Mouse (Mus musculus): ENCODE measurements around the gene Preb.

Preb gene

DNA sequence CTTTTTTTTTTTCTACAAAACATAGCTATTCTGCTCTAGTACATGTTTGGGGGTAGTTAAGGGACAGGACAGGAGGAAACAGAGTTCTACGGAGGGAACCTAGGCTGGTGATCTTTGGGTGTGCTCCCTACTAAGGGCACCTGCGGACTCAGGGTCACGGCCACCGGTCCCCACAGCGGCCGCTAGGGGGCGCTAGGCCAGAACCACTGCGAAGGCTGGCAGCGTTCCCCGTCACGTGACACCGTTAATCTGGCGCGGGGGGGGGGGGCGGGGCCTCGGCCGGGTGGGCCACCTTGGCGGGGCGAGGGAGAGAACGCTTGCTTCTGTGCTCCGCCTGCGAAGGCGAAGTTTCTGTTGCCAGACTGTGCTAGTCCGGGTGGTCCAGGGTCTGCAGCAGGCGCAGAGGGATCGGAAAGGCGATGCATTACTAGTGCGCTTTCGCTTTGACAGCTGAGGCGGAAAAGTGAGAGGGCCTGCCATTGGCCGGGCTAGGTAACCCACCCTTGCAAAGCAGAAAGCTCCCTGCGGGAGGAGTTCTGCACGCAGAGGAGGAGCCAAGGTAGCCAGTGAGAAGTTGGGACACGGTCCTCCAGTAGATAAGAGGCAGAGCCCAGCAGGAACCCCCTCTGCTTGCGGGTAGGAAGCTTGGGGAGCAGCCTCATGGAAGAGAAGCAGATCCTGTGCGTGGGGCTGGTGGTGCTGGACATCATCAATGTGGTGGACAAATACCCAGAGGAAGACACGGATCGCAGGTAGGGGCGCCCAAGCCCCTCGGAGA, 38.7 kb downstream of the Preb start, which contains the start of gene Khk:
Gene Khk, plus strand, starts transcription at position 176 of the 778 bp plus-strand sequence.
- DNase-seq (ENCODE audit: low spot score in 2 of 2): peak; percentile 83 to 89

DNA sequence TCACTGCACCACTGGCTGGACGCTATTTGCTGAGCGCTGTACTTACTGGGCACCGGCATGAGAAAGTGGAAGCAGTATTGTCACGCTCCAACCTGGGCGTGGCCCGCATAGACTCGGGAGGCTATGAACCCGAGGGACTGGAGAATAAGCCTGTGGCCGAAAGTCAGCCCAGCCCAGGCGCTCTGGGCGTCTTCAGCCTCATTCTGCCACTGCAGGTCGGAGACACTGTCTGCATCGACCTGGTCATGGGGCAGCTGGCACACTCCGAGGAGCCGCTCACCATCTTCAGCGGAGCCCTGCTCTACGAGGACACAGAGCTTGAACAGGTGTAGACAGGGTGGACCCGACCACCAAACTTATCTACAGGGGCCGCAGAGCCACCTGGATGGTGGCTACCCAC, 39.5 kb downstream of the Preb start:
- DNase-seq (ENCODE audit: low spot score in 2 of 2): no peak

- DNase-seq (ENCODE audit: low spot score in 2 of 2): no peak
Observed at GRCm38 (mm10) chr5:30919831-30920614, 40.1 kb downstream of the Preb start.

DNA sequence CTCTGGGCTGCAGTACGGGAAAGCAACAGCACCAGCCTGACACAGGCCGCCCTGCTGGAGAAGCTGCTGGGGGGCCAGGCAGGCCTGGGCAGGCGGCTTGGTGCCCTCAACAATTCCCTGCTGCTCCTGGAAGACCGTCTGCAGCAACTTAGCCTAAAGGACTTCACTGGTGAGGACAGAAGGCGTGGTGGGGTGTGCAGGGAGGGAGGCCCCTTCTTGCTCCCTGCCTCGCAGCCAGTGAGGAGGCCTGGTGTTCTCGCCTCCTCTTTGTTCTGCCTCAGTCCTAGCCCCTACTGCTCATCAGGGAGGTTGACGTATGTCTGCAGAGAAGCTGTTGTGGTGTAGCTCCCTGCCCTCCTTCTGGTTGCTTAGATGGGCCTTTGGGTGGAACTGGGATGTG, 41.5 kb downstream of the Preb start:
- DNase-seq (ENCODE audit: low spot score in 2 of 2): no peak

DNA sequence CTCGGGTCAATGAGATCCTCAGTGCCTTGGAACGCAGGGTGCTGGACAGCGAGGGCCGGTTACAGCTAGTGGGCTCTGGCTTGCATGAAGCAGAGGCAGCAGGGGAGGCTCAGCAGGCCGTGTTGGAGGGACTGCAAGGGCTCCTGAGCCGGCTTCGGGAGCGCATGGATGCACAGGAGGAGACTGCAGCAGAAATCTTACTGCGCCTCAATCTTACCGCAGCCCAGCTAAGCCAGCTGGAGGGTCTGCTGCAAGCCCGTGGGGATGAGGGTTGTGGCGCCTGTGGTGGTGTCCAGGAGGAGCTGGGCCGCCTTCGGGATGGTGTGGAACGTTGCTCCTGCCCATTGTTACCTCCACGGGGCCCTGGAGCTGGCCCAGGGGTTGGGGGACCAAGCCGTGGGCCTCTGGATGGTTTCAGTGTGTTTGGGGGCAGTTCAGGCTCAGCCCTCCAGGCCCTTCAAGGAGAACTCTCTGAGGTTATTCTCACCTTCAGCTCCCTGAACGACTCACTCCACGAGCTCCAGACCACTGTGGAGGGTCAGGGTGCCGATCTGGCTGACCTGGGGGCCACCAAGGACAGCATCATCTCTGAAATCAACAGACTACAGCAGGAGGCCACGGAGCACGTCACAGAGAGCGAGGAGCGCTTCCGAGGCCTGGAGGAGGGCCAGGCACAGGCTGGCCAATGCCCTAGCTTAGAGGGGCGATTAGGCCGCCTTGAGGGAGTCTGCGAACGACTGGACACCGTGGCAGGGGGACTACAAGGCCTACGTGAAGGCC, 42.1 kb downstream of the Preb start:
- DNase-seq (ENCODE audit: low spot score in 2 of 2): no peak

GRCm38 (mm10) chr5:30917348-30917747, 42.8 kb downstream of the Preb start:
- DNase-seq (ENCODE audit: low spot score in 2 of 2): no peak

GRCm38 (mm10) chr5:30916841-30917240, 43.3 kb downstream of the Preb start:
- no peak for DNase-seq (ENCODE audit: low spot score in 2 of 2)

GRCm38 (mm10) chr5:30915974-30916433, 44.2 kb downstream of the Preb start:
- DNase-seq (ENCODE audit: low spot score in 2 of 2): peak; percentile 70 to 83

- no peak for DNase-seq (ENCODE audit: low spot score in 2 of 2)
Observed at GRCm38 (mm10) chr5:30915456-30915855, 44.7 kb downstream of the Preb start.

GRCm38 (mm10) chr5:30914849-30915248, 45.3 kb downstream of the Preb start:
- no peak for DNase-seq (ENCODE audit: low spot score in 2 of 2)

DNA sequence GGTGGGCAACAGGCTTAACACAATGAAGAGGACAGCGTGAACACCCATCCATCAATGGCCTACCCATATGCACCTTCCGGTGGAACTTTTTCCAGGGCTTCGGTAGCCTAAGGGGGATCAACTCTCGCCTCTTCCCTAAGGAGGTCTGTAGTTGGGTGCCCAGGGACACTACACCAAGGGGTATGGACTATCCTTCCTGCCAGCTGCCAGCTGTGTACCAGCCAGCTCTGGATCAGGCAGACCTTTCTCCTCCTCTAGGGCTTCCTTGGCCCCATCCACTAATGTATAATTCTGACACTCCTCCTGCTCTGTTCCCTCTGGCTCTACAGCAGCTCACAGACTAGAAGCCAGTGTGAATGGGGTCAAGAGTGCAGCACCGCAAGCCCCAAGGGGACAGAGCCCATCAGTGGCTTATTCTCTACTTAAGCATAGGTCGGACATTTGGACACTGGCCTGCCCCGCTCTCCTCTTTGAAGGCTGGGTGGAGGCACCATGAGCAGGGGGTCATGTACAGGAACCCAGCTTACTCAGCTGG, 46.0 kb downstream of the Preb start:
- DNase-seq (ENCODE audit: low spot score in 2 of 2): no peak

DNA sequence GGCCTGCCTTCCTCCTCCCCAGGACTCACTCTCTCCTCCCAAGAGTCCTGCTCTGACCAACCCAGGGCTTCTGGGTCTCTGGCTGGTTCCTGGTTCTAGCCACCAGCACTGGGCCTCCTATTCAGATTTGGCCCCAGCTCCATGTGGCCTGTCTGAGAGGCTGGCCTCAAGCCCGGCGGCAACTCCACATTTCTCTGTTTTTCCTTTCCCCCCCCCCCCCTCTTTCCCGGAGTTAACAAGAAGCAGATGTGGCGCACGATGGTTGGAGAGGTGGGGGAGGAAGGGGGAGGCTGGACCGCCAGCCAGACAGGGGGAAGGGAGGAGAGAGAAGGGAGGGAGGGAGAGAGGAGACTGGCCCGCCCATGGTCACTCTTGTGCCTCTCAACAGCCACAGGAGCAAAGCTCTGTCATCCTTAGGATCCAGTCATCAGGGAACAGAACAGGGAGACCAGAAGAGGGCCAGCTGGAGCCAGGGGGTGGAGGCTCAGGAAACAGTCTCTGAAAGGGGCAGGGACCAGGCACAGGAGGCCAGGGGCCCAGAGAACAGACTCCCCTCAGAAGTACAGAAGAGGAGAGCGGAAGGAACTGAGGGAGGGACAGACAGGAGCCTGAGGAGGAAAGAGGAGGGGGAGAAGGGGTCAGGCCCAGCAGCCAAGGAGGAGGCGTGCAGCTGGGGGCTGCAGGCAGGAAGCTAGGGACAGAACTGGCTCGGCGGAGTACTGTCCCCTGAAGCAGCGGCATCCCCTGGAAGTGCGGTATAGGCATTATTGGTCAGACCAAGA, 46.9 kb downstream of the Preb start, which contains the start of gene Emilin1:
Gene Emilin1, plus strand, starts transcription at position 343 of the 782 bp plus-strand sequence.
- no peak for DNase-seq (ENCODE audit: low spot score in 2 of 2)

- DNase-seq (ENCODE audit: low spot score in 2 of 2): no peak
Observed at GRCm38 (mm10) chr5:30912156-30912555, 48.0 kb downstream of the Preb start.

DNA sequence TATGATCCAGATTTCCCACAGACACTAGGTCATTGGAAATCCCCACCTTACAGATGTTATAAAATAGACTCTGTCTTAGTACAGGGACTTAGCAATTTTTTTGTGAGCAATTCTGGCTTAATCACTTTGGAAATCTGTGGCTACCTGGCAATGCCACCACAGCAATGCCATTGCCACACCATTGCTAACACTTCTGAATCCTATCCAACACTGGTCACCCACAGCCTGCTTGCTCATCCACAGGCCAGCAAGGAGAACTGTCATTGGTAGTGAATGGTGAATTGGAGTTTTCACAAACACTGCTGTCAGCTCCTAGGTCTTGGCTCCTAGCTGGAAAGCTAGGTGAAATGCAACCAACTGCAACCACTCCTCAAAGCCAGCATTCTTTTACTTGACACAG, 49.7 kb downstream of the Preb start:
- no peak for DNase-seq (ENCODE audit: low spot score in 2 of 2)

GRCm38 (mm10) chr5:30909863-30910262, 50.3 kb downstream of the Preb start:
- DNase-seq (ENCODE audit: low spot score in 2 of 2): no peak

DNA sequence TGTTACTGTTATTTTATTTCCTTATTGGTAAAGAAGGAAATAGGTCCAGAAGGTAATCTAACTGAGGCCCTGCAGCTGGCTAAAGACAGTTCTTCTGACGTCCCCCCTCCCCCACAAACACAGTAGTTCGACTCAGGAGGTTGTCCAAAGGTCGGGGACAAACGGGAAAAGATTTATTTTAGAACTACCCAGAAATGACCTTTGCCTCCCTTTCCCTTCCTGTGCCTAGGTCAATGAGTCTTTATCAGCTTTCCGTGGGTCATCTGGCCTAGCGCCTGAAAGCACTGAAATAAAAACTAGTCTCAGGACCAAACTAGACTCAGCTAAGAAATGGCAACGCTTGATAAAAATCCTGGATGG, 50.9 kb downstream of the Preb start:
- no peak for DNase-seq (ENCODE audit: low spot score in 2 of 2)

DNA sequence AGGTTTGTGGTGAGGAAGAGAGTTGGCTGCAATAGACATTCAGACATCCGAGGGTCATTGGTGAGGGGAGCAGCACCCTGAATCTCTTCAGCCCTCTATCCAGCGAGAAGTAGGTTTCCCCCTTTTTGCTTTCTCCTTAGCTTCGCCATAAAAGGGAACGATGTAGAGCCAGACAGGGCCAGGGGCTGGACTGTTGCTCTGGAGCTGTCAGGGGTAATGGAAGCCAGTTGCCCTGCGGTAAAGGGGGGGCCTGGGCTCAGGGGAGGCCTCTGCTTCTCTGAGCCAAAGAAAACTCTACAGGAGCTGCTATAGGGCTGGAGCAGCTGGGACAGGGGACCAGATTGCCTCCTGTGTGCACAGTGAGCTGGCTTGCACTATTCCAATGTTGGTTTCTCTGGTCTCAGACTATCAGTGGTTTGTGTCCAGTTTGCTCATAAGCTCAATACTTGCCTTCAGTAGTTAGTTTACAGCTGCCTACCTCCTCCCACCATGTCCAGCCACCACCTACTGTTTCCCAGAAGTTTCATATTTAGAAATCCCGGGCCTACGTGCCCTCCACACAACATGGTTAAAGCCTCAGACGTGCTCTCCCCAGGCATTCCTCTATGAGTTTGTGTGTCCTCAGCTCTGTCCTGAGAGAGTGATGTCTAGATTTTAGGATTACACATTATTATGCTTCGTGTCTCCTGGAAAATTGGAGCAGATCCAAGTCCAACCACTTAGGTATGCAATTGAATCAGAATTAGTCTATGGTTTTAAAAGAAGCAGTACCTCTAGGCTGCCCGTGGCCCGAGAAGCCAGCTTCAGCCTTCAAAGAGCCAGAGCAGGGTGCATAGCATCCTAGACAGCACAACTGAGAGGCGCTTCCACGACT, 51.5 kb downstream of the Preb start:
- DNase-seq (ENCODE audit: low spot score in 2 of 2): no peak

DNA sequence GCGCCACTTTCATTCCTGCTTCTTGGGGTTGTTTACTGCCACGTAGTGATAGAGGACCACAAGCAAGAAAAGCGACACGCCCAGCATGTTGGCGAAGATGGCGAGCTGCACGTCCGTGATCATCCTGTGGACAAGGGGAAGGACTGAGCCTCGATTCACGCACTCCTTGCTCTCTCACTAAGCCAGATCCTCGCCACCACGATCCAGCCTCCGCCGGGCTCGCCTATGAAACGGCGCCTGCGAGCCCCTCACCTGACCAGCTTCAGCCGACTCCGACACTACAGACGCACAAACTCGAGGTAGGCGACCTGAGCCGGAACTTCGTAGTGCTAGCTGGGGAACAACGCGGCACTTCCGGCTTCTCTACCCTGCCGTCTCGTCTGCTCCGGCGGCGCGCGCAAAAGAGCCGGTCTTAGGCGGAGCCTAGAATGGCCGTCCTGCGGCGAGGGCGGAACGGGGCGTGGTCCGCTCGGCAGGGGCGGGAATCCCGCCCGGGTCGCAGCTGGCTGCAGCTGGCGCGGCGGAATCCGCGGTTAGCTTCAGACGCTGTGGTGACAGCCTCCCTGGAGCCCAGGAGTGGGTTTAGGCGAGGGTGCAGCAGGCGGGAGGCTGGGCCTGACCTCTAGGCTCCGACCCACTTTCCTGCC, 52.6 kb downstream of the Preb start, which contains the start of gene Ost4:
Gene Ost4, minus strand, starts transcription at position 376 of the 647 bp plus-strand sequence.
- peak; percentile 84 to 91 for DNase-seq (ENCODE audit: low spot score in 2 of 2)

DNA sequence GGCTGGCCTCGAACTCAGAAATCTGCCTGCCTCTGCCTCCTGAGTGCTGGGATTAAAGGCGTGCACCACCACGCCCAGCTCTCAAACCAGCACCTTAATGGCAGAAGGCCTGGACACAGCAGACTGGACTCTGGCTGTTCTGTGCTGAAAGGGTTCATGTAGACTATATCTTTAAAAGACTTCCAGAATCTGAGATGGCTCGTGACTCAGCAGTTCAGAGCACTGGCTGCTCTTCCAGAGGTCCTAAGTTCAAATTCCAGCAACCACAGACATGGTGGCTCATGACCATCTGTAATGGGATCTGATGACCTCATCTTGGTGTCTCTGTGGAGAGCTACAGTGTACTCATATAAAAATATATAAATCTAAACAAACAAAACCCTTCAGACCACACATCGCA, 58.3 kb downstream of the Preb start:
- DNase-seq (ENCODE audit: low spot score in 2 of 2): no peak
